Mouse (Mus musculus) liver, adult 2 months (tissue): ENCODE measurements around the gene Sbds. TPM values are rescaled to one million over a fixed set of nuclear protein-coding genes. Genes with fewer than 3 reads are reported as not detected.
A peak's percentile ranks its signal among the peaks of the same experiment; 100 is the strongest.

Experiments used
- DNase-seq: peaks from one replicate; pipeline ENCODE4 v3.0.0-alpha.2; 2011; ENCODE audit warnings: low read depth, low spot score; ENCODE audit errors: extremely low read depth
- H3K27ac ChIP-seq: fragments of 200-500 bp; replicated peaks from 2 replicates; pipeline ENCODE4 v1.5.1; 2012; ENCODE audit warnings: low read depth, mild to moderate bottlenecking, control low read depth, inconsistent platforms, low read length; ENCODE audit not compliant: insufficient read depth
- H3K27me3 ChIP-seq: fragments of 200-500 bp; 2 replicates; pipeline ENCODE4 v1.6.1; 2012; ENCODE audit warnings: mild to moderate bottlenecking, moderate library complexity, low read length, inconsistent platforms; ENCODE audit not compliant: control insufficient read depth, insufficient read depth
- H3K36me3 ChIP-seq: fragments of 200-500 bp; 2 replicates; pipeline ENCODE4 v1.6.1; 2012; ENCODE audit warnings: low read length, inconsistent platforms; ENCODE audit not compliant: control insufficient read depth, insufficient read depth
- H3K4me1 ChIP-seq: fragments of 200-500 bp; 2 replicates; pipeline ENCODE4 v1.6.1; 2011; ENCODE audit warnings: low read length; ENCODE audit not compliant: control insufficient read depth, insufficient read depth
- H3K4me3 ChIP-seq: fragments of 200-500 bp; 2 replicates; pipeline ENCODE4 v1.5.1; 2011; ENCODE audit warnings: low read depth, mild to moderate bottlenecking, control low read depth, low read length, moderate library complexity; ENCODE audit not compliant: insufficient read depth
- H3K79me2 ChIP-seq: fragments of 200-500 bp; 2 replicates; pipeline ENCODE4 v1.6.1; 2012; ENCODE audit warnings: inconsistent platforms, mild to moderate bottlenecking, low read length, moderate library complexity; ENCODE audit not compliant: control insufficient read depth, insufficient read depth
- H3K9ac ChIP-seq: fragments of 200-500 bp; 2 replicates; pipeline ENCODE4 v1.6.1; 2012; ENCODE audit warnings: low read depth, mild to moderate bottlenecking, control low read depth, inconsistent platforms, low read length
- CTCF ChIP-seq: fragments of 200-500 bp; IDR thresholded peaks from 2 replicates; pipeline ENCODE4 v1.5.1; 2011; ENCODE audit warnings: low read depth, low read length, control low read depth
- POLR2A ChIP-seq: fragments of 200-500 bp; IDR thresholded peaks from 2 replicates; pipeline ENCODE4 v1.6.1; 2011; ENCODE audit warnings: low read length, control low read depth; ENCODE audit not compliant: insufficient read depth; ENCODE audit errors: extremely low read depth
- WGBS: fragments of 180-500 bp; shearing (Covaris S2); methylation state at CpG from one replicate; pipeline ENCODE4 v1.1.7; 2018; 5-methylcytosine and 5-hydroxymethylcytosine counted together
- polyA plus RNA-seq: library from polyadenylated mRNA; depleted of rRNA; stranded (reverse); fragments of >200 nt; gene quantifications from 2 replicates; pipeline ENCODE4 v1.2.3, GENCODE M21; 2012
- total RNA-seq: library from RNA; depleted of rRNA; stranded (reverse); fragments of >200 nt; gene quantifications from 2 replicates; pipeline ENCODE4 v1.2.3, GENCODE M21; 2014

Sbds gene
- total and polyA plus RNA-seq, 2 experiments = 29.4 to 42.5 TPM

- H3K27ac ChIP-seq = no peak overlapping the region
- no peaks in the 10 kb centered on the region for H3K27me3 ChIP-seq
- peaks cover 16% of the 10 kb centered on the region; the same call in 1 of the 2 replicates for H3K36me3 ChIP-seq
- TF ChIP-seq POLR2A = no peak
- no peak for TF ChIP-seq CTCF
- DNase-seq = no peak
- H3K79me2 ChIP-seq = no peaks in the 10 kb centered on the region
- no peak overlapping the region for H3K9ac ChIP-seq
- H3K4me3 ChIP-seq = no peak overlapping the region
- whole genome bisulfite sequencing = 95% methylated on average over 6 of the region's 6 CpGs
- no peaks in the 10 kb centered on the region for H3K4me1 ChIP-seq
Measured at GRCm38 (mm10) chr5:130294598-130294997, 39.3 kb upstream of the Sbds start.

- no peak overlapping the region for H3K9ac ChIP-seq
- TF ChIP-seq CTCF (no peak), POLR2A (no peak)
- H3K36me3 ChIP-seq = peaks cover 17% of the 10 kb centered on the region; the same call in 1 of the 2 replicates
Measured at GRCm38 (mm10) chr5:130293941-130294340, 38.6 kb upstream of the Sbds start.

GRCm38 (mm10) chr5:130292976-130293375 lies 37.6 kb upstream of the Sbds start:
- Histone ChIP-seq H3K4me3 (no peak overlapping the region), H3K79me2 (no peaks in the 10 kb centered on the region), H3K27ac (no peak overlapping the region), H3K36me3 (peaks cover 19% of the 10 kb centered on the region; the same call in 1 of the 2 replicates), H3K27me3 (no peaks in the 10 kb centered on the region), H3K4me1 (no peaks in the 10 kb centered on the region), H3K9ac (no peak overlapping the region)
- no peak for DNase-seq
- TF ChIP-seq POLR2A = no peak
- no peak for TF ChIP-seq CTCF
- 93% methylated on average over 4 of the region's 4 CpGs for WGBS

More at GRCm38 (mm10) chr5:130293941-130294340, 38.6 kb upstream of the Sbds start:
- Histone ChIP-seq H3K4me3 (no peak overlapping the region), H3K27ac (no peak overlapping the region), H3K4me1 (no peaks in the 10 kb centered on the region), H3K79me2 (no peaks in the 10 kb centered on the region), H3K27me3 (no peaks in the 10 kb centered on the region)
- 93% methylated on average over 5 of the region's 5 CpGs for WGBS
- DNase-seq = no peak

- Histone ChIP-seq H3K27me3 (no peaks in the 10 kb centered on the region), H3K4me1 (no peaks in the 10 kb centered on the region), H3K27ac (no peak overlapping the region), H3K36me3 (peaks cover 5% of the 10 kb centered on the region; the same call in 1 of the 2 replicates), H3K9ac (no peak overlapping the region), H3K79me2 (no peaks in the 10 kb centered on the region), H3K4me3 (no peak overlapping the region)
- TF ChIP-seq POLR2A (no peak), CTCF (no peak)
- DNase-seq = no peak
- 96% methylated on average over 12 of the region's 12 CpGs for WGBS
Measured at GRCm38 (mm10) chr5:130290775-130291174, 35.4 kb upstream of the Sbds start.

GRCm38 (mm10) chr5:130290242-130290641 lies 34.9 kb upstream of the Sbds start:
- H3K4me3 ChIP-seq = no peak overlapping the region
- no peak overlapping the region for H3K27ac ChIP-seq
- peak; percentile 25; the same call in 1 of the 2 replicates for TF ChIP-seq CTCF
- TF ChIP-seq POLR2A = no peak
- H3K79me2 ChIP-seq = no peaks in the 10 kb centered on the region
- 98% methylated on average over 6 of the region's 6 CpGs for WGBS
- no peaks in the 10 kb centered on the region for H3K4me1 ChIP-seq
- H3K36me3 ChIP-seq = peaks cover 5% of the 10 kb centered on the region; the same call in 1 of the 2 replicates
- no peaks in the 10 kb centered on the region for H3K27me3 ChIP-seq
- DNase-seq = no peak
- H3K9ac ChIP-seq = no peak overlapping the region

- TF ChIP-seq CTCF = no peak
- no peak for TF ChIP-seq POLR2A
- no peak overlapping the region for H3K27ac ChIP-seq
- no peak overlapping the region for H3K4me3 ChIP-seq
- no peak for DNase-seq
- H3K36me3 ChIP-seq = peaks cover 8% of the 10 kb centered on the region
- no peak overlapping the region for H3K9ac ChIP-seq
- no peaks in the 10 kb centered on the region for H3K4me1 ChIP-seq
- no peaks in the 10 kb centered on the region for H3K79me2 ChIP-seq
- WGBS = 97% methylated on average over 7 of the region's 7 CpGs
- no peaks in the 10 kb centered on the region for H3K27me3 ChIP-seq
Measured at GRCm38 (mm10) chr5:130288106-130288505, 32.8 kb upstream of the Sbds start.
